Mouse (Mus musculus): ENCODE results near the gene E2f6. TPM values are rescaled to one million over a fixed set of nuclear protein-coding genes. Genes with fewer than 3 reads are reported as not detected.

Gene E2f6
- polyA plus RNA-seq, 1 experiment from 2014 or later = 45.5 TPM

DNA sequence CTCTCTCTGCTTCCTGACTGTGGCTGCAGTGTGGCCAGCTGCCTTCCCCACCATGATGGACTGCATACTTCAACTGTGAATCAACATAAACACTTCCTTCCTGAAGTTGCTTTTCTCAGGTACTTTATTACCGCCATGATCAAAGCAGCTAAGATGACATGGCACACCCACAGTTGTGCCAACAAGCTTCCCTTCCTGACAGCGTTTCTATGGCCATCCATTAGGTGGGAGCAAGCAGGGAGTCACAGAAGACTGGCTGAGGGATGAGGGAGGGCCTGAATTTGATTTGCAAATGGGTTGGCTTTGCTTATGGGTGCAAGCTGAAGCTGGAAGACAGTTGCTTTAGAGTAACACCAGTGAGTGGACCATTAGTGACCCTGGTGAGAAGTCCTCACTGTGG is 39.1 kb downstream of the E2f6 start:
- WGBS = 62% methylated on average over 2 of the region's 2 CpGs
- Histone ChIP-seq H3K27ac (ENCODE audit: low read length) (no peak overlapping the region), H3K27me3 (ENCODE audit: control insufficient read depth, insufficient read depth, low read length) (no peaks in the 10 kb centered on the region), H3K4me2 (ENCODE audit: low read depth, low read length) (no peak overlapping the region), H3K4me1 (ENCODE audit: control insufficient read depth, insufficient read depth, low read length) (peaks cover 25% of the 10 kb centered on the region), H3K36me3 (ENCODE audit: control insufficient read depth, insufficient read depth) (no peaks in the 10 kb centered on the region), H3K4me3 (ENCODE audit: low read length) (no peak overlapping the region), H3K9me3 (replicated peaks; ENCODE audit: control insufficient read depth, low read length) (no peaks in the 10 kb centered on the region), H3K9ac (ENCODE audit: low read length) (no peak overlapping the region)
- ATAC-seq (replicated peaks; ENCODE audit: extremely low read depth, insufficient read depth, low FRiP score) = no peak

DNA sequence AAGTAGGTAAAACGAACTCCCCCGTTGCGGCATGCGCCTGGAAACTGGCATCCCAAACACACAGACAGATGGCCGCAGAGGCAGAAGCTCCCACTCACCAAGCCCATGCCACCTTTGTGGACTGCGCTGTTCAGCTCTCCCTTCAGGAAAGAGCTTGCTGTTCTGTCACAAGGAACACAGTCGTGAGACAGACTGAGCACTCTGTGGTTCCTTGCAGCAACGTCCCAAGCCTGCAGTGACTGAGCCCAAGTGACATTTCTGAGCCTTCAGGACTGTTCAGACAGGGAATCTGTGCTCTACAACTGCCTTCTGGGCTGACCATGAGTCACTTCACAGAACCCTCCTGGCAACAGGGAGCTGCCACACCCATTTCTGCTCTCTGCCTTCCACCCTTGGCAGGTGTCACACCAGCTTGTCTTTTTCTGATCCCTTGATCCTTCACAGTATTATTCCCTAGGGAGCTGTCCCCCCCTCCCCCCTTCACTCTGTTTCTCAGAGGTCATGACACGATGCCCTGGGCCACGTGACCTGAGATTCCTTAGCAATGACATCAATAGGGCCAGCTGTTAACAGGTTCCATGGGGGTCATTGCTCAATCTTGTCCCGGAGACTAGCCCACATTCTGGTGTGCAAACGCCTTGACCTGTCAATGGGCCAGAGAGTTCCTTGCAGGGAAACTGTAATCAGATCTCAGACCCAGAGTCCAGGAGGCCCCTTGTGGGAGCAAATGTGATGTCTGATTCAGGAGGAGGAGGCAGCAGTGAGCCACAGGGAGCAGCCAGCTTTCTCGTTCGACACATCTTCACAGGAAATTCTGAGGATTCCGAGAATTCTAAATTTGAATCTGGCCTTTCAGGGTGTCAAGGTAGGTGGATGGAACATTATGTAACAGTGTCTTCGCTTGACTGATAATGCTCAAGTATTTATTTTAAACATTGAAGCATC is 39.9 kb downstream of the E2f6 start:
- Histone ChIP-seq H3K4me2 (ENCODE audit: low read depth, low read length) (no peak overlapping the region; the same call in 1 of the 2 replicates), H3K27ac (ENCODE audit: low read length) (no peak overlapping the region), H3K9me3 (replicated peaks; ENCODE audit: control insufficient read depth, low read length) (no peaks in the 10 kb centered on the region), H3K36me3 (ENCODE audit: control insufficient read depth, insufficient read depth) (no peaks in the 10 kb centered on the region), H3K4me3 (ENCODE audit: low read length) (no peak overlapping the region), H3K4me1 (ENCODE audit: control insufficient read depth, insufficient read depth, low read length) (peaks cover 20% of the 10 kb centered on the region), H3K9ac (ENCODE audit: low read length) (0 out of 2 replicates have a peak overlapping the region, but pooled peaks have one; percentile 9), H3K27me3 (ENCODE audit: control insufficient read depth, insufficient read depth, low read length) (no peaks in the 10 kb centered on the region)
- ATAC-seq (replicated peaks; ENCODE audit: extremely low read depth, insufficient read depth, low FRiP score) = peak; percentile 56
- 47% methylated on average over 16 of the region's 16 CpGs for WGBS

DNA sequence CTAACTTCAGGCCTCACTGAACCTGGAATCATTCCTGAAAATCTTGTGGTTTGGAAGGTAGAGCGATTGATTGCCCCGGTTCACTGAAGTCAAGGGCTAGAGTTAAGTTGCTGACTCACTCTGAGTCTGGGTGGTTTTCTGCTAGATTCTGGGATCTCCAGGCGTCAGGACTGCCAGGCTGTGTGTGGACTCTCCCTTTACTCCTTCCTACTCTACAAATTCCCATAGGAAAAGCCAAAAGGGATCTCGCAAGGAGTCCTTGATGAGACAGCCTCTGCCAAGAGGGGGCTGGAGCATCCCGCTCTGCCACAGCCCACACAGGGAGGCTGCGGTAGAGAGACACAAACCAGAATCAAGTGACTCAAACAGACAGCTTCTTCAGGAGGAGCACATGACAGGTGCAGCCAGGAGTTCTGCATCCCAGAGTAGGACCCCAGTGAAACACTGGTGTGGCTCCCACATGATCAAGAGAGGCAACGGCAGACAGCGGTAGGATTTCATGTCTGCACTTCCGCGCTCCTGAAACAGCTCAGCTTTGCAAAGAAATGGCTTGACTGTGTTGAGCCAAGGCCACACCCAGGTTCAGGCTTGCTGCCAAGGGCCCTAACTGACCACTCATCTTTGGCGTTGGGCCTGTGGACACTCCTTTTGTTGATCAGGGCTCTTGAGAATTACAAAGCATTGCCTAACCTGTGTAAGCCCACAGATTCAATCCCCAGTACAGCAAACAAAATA is 42.8 kb downstream of the E2f6 start:
- peak overlapping the region; percentile 29; the same call in 1 of the 2 replicates for H3K4me2 ChIP-seq (ENCODE audit: low read depth, low read length)
- H3K4me1 ChIP-seq (ENCODE audit: control insufficient read depth, insufficient read depth, low read length) = peaks cover 17% of the 10 kb centered on the region
- H3K4me3 ChIP-seq (ENCODE audit: low read length) = no peak overlapping the region
- no peaks in the 10 kb centered on the region for H3K9me3 ChIP-seq (replicated peaks; ENCODE audit: control insufficient read depth, low read length)
- H3K9ac ChIP-seq (ENCODE audit: low read length) = 0 out of 2 replicates have a peak overlapping the region, but pooled peaks have one; percentile 21
- no peaks in the 10 kb centered on the region for H3K27me3 ChIP-seq (ENCODE audit: control insufficient read depth, insufficient read depth, low read length)
- peak overlapping the region; percentile 30; the same call in 1 of the 2 replicates for H3K27ac ChIP-seq (ENCODE audit: low read length)
- no peak for ATAC-seq (replicated peaks; ENCODE audit: extremely low read depth, insufficient read depth, low FRiP score)
- H3K36me3 ChIP-seq (ENCODE audit: control insufficient read depth, insufficient read depth) = no peaks in the 10 kb centered on the region
- whole genome bisulfite sequencing = 52% methylated on average over 11 of the region's 11 CpGs

DNA sequence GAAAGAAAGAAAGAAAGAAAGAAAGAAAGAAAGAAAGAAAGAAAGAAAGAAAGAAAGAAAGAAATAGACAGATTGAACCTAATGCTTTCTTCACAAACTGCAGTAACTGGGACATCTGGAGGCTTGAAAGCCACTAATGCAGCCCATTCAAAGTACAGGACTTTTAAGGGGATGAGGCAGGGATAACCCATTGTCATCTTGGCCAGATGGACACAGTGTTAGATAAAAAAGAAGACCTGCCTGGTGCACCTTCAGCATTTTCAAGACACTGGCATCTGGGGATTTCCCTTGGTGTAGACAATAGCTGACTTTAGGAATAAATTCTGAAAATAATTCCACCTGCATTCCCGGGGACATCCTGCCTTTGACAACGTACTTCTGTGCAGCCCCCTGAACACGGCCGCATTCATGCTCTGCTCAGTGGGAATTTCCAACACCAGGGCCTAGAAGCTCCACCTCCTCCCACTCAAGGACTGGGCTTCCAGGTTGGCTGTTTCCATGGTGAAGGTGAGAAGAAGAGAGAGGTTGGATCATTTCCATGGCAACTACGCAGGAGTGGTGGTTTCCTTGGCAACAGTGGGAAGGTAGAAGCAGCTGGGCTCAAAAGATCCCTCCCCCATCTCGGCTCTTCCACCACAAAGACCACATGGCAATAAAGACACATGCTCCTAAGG is 45.0 kb downstream of the E2f6 start:
- Histone ChIP-seq H3K27ac (ENCODE audit: low read length) (no peak overlapping the region), H3K4me2 (ENCODE audit: low read depth, low read length) (no peak overlapping the region), H3K36me3 (ENCODE audit: control insufficient read depth, insufficient read depth) (no peaks in the 10 kb centered on the region), H3K4me1 (ENCODE audit: control insufficient read depth, insufficient read depth, low read length) (peaks cover 12% of the 10 kb centered on the region), H3K9me3 (replicated peaks; ENCODE audit: control insufficient read depth, low read length) (no peaks in the 10 kb centered on the region), H3K27me3 (ENCODE audit: control insufficient read depth, insufficient read depth, low read length) (no peaks in the 10 kb centered on the region), H3K4me3 (ENCODE audit: low read length) (no peak overlapping the region), H3K9ac (ENCODE audit: low read length) (no peak overlapping the region)
- WGBS = 53% methylated on average over 6 of the region's 6 CpGs
- ATAC-seq (replicated peaks; ENCODE audit: extremely low read depth, insufficient read depth, low FRiP score) = no peak

DNA sequence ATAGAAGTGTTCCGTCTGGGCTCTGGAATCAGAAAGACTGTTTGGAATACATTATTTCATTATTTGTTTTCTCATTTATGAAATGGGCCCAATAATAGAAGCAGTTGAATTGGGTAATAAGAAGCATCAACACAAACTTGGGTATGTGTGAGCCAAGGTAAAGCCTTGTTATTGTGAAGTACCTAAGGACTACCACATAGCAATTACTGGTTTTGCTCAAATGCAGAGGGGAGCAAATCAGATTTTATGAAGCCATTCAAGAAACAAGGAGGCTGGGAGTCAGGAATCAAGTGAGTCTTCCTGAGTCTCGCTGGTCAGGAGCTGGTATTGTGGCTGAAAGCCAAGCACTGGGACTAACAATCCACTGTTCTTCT is 45.5 kb downstream of the E2f6 start:
- WGBS = 67% methylated on average over 2 of the region's 2 CpGs
- ATAC-seq (replicated peaks; ENCODE audit: extremely low read depth, insufficient read depth, low FRiP score) = no peak
- Histone ChIP-seq H3K9me3 (replicated peaks; ENCODE audit: control insufficient read depth, low read length) (no peaks in the 10 kb centered on the region), H3K27me3 (ENCODE audit: control insufficient read depth, insufficient read depth, low read length) (no peaks in the 10 kb centered on the region), H3K4me2 (ENCODE audit: low read depth, low read length) (no peak overlapping the region), H3K4me1 (ENCODE audit: control insufficient read depth, insufficient read depth, low read length) (peaks cover 8% of the 10 kb centered on the region), H3K27ac (ENCODE audit: low read length) (no peak overlapping the region), H3K4me3 (ENCODE audit: low read length) (no peak overlapping the region), H3K36me3 (ENCODE audit: control insufficient read depth, insufficient read depth) (no peaks in the 10 kb centered on the region), H3K9ac (ENCODE audit: low read length) (no peak overlapping the region)

DNA sequence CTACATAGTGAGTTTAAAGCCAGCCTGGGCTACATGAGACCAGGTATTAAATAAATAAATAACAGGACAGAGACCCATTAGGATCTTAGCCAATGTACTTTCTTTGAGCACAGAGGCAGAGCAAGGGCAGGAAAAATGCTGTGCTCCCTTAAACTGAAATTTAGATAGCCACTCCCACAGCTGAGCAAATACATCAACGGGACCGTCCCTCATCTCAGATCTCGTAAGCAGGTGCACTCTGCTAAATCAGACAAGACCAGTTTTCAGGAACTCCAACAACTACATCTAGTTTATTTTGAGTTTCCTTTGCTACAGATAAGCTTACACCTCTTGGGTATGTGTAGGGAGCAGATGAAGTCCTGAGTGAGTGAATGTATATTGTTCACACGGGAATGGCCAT is 47.3 kb downstream of the E2f6 start:
- H3K36me3 ChIP-seq (ENCODE audit: control insufficient read depth, insufficient read depth) = no peaks in the 10 kb centered on the region
- WGBS = 70% methylated on average over 4 of the region's 4 CpGs
- no peaks in the 10 kb centered on the region for H3K27me3 ChIP-seq (ENCODE audit: control insufficient read depth, insufficient read depth, low read length)
- H3K4me2 ChIP-seq (ENCODE audit: low read depth, low read length) = no peak overlapping the region
- peaks cover 8% of the 10 kb centered on the region for H3K4me1 ChIP-seq (ENCODE audit: control insufficient read depth, insufficient read depth, low read length)
- no peak for ATAC-seq (replicated peaks; ENCODE audit: extremely low read depth, insufficient read depth, low FRiP score)
- H3K9me3 ChIP-seq (replicated peaks; ENCODE audit: control insufficient read depth, low read length) = no peaks in the 10 kb centered on the region
- no peak overlapping the region for H3K27ac ChIP-seq (ENCODE audit: low read length)
- H3K4me3 ChIP-seq (ENCODE audit: low read length) = no peak overlapping the region
- no peak overlapping the region for H3K9ac ChIP-seq (ENCODE audit: low read length)

DNA sequence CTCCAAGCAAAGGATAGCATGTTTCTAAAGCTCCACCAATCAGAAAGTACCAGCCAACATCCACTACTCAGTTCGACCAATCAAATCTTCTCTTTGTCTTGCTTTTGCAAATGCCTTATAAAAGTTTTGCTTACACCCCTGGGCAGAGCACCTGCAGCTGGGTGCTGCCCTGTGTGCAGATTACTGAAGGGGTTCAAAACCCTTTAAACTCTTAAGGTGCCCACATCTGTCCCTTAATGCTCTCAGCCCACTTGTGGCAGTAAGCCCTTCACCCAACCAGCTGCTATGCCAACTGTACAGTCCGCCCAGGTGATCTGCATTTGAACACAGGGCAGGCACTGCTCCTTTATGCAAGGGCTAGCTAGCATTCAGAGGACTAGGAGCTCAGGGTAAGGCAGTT is 49.0 kb downstream of the E2f6 start:
- Histone ChIP-seq H3K27ac (ENCODE audit: low read length) (no peak overlapping the region), H3K9ac (ENCODE audit: low read length) (no peak overlapping the region), H3K4me2 (ENCODE audit: low read depth, low read length) (no peak overlapping the region), H3K4me3 (ENCODE audit: low read length) (no peak overlapping the region), H3K27me3 (ENCODE audit: control insufficient read depth, insufficient read depth, low read length) (no peaks in the 10 kb centered on the region), H3K36me3 (ENCODE audit: control insufficient read depth, insufficient read depth) (no peaks in the 10 kb centered on the region), H3K4me1 (ENCODE audit: control insufficient read depth, insufficient read depth, low read length) (no peaks in the 10 kb centered on the region), H3K9me3 (replicated peaks; ENCODE audit: control insufficient read depth, low read length) (no peaks in the 10 kb centered on the region)
- no peak for ATAC-seq (replicated peaks; ENCODE audit: extremely low read depth, insufficient read depth, low FRiP score)
- WGBS = 90% methylated on average over 2 of the region's 2 CpGs

DNA sequence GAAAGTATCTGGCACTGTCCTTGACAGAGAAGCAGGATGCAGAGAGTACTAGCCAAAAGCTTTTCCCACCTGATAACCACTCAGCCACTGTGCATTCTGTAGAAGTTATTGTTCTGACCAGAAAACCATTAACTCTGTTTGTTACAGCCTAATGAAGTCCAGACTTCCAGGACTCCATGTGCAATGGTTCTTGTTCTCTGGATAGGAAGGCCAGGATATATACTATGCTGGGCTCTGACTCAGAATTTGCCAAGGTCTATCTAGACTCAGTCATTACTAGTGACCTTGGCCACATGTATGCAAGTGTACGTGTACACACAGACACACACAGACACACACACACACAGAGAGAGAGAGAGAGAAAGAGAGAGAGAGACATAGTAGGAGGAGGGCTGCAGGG is 49.8 kb downstream of the E2f6 start:
- no peaks in the 10 kb centered on the region for H3K4me1 ChIP-seq (ENCODE audit: control insufficient read depth, insufficient read depth, low read length)
- no peak overlapping the region for H3K9ac ChIP-seq (ENCODE audit: low read length)
- H3K27ac ChIP-seq (ENCODE audit: low read length) = no peak overlapping the region
- H3K27me3 ChIP-seq (ENCODE audit: control insufficient read depth, insufficient read depth, low read length) = no peaks in the 10 kb centered on the region
- H3K4me2 ChIP-seq (ENCODE audit: low read depth, low read length) = no peak overlapping the region
- H3K4me3 ChIP-seq (ENCODE audit: low read length) = no peak overlapping the region
- WGBS = 84% methylated on average over 1 of the region's 1 CpGs
- H3K9me3 ChIP-seq (replicated peaks; ENCODE audit: control insufficient read depth, low read length) = no peaks in the 10 kb centered on the region
- no peaks in the 10 kb centered on the region for H3K36me3 ChIP-seq (ENCODE audit: control insufficient read depth, insufficient read depth)
- ATAC-seq (replicated peaks; ENCODE audit: extremely low read depth, insufficient read depth, low FRiP score) = no peak
